Mouse (Mus musculus) urinary bladder, postnatal 10 days (tissue): ENCODE measurements around the gene Pcbp3.
"Not testable (repeated sequence)": the region's sequence is repeated elsewhere in the genome, so short reads cannot be mapped to it uniquely, and the experiment has no call there.

ENCODE experiments used
- DNase-seq: peaks from one replicate; pipeline ENCODE4 v3.0.0; 2022; ENCODE audit warnings: low spot score

The Pcbp3 gene

DNA sequence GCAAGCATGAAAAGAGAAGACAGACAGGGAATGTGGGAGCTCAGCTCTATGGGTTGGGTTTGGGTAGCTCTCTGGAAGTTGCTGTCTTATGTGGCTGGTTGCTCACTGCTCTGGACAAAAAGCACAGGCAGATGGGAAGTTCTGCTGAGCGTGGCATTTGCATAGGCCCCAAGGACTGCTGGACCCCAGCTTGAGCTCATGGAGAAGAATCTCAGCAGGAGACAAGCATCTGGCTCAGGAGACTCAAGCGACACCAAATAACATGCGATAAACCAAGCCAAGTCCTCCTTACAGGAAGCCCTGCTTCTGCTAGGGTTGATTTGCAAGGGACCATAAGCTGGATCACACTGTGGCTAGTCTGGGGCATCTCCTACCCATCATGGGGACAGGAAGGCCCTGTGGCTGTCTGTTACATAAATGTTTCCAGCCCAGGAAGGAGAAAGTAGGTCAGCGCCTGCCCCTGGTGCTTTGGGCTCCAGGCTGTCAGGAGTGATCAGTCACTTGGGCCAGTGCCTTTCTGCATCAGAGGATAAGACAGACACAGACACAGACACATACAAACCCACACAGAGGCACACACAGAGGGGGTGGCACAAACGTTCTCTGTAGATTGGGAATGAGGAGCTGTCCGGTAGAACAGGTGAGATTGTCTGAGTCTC is 159.7 kb downstream of the Pcbp3 start:
- DNase-seq: no peak

DNA sequence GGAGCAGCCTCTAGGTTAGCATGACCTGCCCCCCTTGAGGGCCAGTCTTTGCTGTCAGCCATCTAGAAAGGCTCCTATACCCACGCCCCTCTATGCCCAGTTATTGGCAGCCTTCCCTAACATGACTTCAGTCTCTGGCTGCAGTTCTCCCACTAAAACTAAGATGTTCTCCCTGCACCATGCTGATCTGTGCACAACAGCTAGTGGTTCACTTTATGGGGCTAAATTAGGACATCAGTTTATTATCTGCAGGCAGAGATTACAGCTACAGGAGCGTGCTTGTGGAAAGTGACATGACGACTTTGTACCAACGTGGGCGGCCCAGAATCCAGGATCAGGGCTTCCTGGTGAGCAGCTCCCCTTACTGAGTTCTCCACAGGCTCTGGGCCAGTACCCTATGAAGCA is 160.4 kb downstream of the Pcbp3 start:
- DNase-seq: no peak

DNA sequence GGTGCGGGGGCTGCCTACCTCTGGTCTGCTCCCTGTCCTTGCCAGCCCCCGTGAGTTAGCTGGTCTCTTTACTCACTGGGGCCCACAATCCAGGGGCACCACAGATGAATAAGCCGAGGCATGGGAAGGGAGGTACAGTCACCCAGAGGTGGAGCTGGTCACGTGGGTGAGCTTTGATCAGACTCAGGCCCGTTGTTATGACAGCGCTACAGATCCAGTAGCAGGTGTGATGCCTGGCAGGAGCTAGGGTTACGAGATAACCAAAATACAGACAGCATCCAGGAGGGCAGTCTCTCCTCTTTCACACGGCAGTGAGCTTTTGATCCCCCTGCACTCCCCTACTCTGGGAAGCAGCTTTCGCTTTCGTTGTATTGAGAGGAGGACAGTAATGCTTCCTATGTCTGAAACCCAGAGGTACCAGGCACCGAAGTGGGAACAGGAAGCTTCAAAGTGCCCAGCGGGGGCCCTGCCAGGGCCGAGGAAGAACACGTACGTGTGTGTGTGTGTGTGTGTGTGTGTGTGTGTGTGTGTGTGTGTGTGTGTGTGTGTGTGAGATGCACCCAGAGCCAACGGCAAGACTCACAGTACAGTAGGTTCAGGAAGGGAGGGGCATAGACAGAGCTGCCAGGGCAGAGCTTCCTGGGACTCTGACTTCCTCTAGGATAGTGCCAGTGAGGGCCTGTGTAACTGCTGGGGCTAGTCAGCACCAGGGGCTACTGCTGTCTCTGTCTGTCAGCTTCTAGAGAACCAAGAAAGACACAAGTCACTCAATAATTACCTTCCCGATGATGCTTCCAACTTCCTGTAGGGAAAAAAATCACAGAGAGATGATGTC is 162.7 kb downstream of the Pcbp3 start:
- no peak for DNase-seq

DNA sequence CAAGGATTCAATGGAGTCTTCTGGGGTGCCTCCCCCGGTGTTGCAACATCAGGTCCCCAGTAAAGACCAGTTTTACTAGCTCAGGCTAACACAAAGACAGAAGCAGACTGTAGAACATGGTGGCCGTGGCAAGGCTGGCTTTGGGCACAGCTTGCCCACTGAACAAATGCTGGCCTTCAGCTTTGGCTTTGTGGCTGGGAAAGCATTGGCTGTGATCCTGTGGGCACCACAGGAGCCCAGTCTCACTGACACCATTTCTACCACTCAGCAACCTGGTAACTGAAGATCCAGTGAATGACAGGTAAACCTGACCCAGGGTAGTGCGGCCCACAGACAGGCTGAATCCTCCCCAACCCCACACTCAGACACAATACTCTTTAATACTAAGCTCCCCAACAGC is 167.6 kb downstream of the Pcbp3 start:
- DNase-seq: no peak

DNA sequence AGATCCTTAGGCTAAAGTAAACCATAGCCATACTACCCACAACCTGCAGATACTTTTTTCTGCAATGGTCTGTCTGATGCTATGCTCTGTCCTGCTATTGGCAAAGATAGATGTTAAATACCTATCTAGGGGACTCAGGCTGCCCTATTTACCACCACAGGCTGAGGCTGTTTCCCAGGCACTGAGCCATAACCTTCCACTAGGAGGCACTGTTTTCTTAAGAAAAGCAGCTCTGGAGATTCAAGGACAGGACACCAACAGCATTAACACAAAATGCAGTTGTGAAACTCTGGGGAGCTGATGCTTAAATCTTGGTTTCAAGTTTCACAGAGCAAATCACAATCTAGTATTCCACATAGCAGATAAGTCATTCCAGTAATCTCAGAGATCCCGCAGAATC is 170.2 kb downstream of the Pcbp3 start:
- no peak for DNase-seq

DNA sequence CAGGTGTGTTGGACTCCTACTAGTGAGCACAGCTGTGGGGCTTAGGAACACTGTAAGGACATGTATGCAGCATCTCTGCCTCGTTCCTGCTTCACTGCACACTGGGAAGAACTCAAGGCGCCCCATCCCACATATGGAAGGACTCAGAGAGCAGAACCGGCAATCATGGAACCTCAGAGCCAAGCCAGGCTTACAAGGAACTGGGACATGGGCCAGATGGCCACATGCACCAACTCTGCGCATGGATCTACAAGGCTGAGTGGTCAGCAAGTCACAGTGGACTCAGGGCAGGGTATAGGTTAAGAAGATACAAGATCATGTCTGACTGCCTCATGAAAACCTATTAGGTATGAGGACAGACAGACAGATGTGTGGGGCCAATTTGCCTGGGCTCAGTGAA is 171.8 kb downstream of the Pcbp3 start:
- DNase-seq: no peak

DNA sequence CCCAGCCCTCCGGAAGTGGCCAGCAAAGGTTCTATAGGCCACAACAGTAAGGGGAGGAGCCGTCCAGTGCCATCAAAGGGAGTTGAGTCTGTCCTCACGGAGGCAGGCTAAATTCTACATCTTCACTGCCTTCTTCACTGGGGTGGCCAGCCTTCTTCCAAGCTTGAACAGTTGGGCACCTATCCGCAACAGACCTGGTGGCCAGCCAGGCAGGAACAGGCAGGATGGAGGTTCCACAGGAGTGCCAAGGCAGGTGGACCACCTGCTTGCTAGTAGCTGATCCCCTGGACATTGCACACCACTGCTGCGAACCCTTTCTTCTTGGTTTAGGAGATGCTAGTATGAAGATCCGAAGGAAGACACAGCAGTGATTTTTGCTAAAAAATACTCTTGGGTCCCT is 176.4 kb downstream of the Pcbp3 start:
- DNase-seq: no peak

DNA sequence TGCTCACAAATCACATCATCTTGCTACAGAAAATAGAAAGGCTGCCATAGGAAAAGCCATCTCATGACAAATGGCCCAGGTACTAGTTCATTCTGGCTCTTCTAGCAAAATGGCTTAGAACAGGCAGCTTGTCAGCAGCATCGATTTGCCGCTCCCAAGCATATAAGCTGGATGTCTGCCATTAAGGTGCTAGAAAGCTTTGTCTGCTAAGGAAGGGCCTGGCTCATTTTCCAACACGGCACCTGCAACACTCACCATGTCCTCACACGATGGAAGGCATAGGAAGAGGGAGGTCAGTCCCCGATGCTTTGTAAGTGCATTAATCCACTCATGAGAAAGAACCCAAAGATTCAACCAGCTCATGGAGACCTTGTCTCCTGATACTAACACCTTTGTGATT is 182.5 kb downstream of the Pcbp3 start:
- no peak for DNase-seq

DNA sequence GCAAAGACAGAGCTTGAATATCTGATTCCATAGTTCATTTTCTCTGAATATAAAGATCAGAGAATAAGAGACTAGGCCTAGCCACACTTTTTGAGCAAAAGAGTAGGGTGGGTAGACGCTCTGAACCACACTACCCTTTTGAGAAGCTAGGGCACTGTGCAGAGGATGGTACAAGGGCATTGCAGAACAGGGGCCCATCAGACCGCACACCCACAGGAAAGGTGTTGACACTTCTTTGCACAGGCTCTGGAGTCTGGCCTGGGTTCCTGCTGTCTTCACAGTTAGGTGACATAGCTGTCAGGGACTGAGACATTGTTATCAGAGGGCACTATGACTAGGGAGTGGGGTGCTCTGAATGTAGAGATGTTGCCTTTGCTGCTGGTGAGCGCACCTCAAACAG is 190.1 kb downstream of the Pcbp3 start:
- DNase-seq: no peak

DNA sequence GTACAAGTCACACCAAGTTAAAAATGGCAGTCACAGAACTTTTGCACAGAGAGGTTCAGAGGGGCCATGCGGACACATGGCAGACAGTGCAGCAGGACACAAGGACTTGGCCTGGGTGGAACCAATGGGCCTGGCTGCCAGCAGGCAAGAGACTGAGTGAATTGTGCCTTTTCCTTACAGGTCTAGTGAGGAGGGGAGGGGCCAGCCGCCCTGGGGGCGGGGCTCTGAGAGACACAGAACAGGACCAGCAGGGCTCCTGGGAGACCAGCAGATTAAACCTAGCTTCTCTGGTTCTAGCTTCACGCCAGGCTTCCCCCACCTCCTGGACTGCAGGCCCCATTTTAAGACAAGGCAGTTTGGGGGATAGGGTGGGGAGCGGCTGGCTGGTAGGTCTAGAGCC is 190.6 kb downstream of the Pcbp3 start:
- DNase-seq: no peak

DNA sequence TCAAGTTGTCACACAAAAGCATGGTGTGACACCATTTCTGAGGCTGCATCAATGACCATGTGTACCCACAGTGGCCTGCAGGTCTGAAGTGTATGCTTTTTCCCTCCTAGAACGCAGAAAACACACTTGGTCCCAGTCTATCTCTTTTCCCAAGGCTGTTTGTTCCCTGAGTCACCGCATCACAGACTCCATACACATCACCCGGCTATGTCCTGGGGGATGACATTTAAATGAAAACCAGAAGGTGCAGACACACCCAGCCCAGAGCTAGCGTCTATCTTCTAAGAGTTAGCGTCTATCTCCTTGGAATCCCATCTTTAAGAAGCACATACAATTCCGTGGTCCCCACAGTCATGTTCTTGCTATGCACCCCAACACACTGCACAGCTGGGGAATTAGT is 192.1 kb downstream of the Pcbp3 start:
- DNase-seq: no peak

DNA sequence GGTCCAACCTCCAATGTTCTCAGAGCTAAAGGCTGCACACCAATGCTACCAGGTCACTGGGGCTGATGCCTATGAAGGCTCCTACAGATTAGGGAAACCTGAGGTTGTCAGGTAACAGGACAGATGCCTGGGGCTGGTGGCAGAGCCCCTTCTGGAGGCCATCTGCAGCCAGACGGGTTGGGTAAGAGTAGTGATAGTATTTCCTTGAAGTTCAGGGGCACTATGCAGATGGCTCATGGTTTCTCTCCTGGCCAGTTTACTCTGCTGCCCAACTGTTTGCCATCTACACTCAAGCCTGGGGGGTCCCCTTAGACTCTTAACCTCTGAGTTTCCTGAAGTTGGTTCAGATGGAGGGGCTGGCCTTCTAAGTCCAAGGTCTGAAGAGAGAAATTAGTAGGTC is 195.5 kb downstream of the Pcbp3 start:
- peak; percentile 1 for DNase-seq

DNA sequence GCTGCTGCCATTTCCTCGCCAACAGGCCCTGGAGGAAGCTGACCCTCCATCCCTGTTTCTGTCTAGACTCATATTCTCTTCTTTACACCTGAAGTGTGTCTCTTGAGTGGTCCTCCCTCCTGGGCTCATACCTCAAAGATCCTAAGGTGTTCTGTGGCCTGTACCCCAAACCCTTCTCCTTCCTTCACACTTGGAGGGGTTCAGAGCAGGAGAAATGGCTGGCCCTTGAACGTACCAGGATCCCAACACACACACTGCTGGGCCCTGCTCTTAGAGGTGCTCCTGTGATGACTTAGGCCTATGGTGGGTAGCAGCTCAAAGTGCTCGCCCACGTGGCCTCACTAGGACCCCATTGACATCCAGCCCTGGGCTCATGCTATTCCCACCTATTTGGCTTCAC is 196.8 kb downstream of the Pcbp3 start:
- peak; percentile 7 for DNase-seq

DNA sequence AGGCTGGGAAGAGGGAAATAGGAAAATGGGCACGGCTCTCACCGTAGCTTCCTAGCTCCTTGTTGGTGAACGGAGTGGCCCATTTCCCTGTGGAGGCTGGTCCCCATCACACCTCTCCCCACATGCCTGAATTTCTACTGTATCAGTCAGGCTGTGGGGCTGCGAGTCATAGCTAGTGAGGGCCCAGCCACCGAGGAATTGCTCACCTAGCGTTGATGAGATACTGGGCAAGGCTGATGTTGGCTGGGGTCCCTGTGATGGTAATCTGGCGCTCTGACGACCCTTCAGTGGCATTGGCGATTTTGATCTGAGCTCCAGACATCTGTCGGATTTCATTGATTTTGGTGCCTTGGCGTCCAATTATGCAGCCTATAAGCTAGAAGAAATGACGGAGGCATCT is 198.7 kb downstream of the Pcbp3 start:
- peak; percentile 4 for DNase-seq

DNA sequence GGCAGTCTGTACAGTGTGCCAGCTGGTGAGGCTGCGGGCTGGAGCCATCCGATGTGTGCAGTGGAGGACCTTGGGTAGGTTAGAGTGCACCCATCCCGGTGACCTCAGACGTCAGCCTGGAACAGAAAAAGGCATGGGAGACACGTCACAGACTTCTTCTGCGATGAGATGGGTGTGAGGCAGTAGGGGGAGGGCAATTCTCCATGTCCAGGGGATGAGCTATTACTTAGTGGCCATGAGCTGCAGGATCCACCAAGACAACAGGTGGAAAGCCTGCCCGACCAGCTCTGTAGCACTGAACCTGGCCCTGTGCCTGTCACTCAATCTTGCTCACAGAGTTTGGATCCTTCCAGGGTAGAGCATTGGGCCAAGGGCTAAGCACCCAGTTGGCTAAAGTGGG is 199.3 kb downstream of the Pcbp3 start:
- DNase-seq: no peak

DNA sequence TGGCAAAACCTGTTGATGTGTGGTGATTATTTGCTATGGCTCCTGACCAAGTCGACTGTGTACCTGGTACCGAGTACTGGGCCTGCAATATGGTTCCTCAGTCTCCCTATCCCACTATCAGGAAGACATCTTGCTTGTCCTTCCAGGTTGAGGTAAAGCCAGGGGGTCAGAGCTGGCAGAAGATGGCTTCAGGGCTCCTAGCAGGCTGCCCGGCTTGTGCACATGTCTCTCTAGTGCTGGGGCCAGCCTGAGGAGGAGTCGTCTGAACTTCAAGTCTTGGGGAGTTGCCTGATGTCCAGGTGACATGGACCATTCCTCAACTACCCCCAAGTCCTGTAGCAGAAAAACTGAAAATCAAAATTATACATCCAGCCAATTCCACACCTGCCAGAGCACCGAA is 201.8 kb downstream of the Pcbp3 start:
- DNase-seq: no peak

DNA sequence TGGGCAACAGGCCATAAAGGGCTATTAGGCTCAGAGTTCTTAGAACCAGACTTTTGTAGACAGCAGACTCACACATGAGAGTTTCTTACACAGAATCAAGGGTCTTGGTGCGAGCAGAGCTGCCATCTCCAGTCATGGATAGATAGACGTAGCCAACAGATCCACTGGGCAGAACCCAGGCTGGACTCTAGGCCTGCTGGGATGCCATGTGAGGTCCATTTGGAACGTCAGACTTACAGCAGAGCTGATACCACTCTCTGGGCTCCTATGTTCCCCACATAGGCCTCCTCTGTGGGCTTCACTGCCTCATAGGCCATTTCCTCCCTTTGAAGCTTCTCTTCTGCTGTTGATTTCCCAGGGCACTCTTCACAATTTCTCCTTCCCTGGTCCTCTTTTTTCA is 208.0 kb downstream of the Pcbp3 start:
- no peak for DNase-seq

DNA sequence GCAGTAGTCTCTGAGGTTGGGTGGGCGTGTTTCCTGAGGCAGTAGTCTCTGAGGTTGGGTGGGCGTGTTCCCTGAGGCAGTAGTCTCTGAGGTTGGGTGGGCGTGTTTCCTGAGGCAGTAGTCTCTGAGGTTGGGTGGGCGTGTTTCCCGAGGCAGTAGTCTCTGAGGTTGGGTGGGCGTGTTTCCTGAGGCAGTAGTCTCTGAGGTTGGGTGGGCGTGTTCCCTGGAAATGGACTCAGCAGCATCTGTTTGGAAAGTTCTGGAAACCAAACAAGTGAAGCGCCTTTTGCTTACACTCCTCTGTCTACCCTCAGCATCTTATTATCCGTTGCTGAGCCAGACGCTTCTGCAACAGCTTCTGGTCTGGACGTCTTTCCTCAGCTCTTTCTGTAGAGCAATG is 217.4 kb downstream of the Pcbp3 start:
- not testable (repeated sequence) for DNase-seq

DNA sequence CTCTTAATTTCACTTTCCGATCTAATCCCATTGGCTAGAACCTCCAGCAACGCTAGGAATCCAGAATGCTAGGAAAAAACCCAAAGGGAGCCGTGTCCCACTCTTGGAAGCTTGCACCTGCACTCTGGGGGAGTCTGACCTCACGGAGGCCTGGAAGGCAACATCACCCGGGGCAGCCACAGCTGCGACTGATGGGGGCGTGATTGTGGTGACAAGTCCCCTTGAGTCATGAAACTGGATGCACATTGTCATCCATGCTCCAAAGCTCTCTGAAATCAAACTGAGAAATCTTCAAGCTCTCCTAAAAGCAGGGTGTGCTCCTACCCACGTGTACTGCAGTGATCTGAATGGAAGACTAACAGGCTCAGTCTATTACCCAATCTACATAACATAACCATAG is 224.9 kb downstream of the Pcbp3 start:
- no peak for DNase-seq

DNA sequence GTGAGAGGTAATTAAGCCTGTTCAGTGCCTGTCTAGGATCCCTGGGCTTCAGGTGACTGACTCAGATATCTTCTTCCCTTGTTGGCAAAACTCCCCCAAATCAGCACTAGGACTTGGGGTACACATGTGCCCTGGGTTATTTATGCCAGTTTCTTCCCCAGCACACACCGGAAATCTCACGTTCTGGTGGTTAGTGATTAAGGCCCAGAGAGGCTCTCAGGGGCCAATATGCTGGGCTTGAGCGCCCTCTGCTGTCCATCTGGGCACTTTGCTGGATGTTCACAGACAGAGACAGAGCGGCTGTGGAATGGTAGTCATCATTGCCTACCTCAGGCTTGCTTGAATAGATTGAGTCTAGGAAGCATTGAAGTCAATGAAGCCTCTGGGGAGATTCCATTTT is 226.7 kb downstream of the Pcbp3 start:
- DNase-seq: no peak

DNA sequence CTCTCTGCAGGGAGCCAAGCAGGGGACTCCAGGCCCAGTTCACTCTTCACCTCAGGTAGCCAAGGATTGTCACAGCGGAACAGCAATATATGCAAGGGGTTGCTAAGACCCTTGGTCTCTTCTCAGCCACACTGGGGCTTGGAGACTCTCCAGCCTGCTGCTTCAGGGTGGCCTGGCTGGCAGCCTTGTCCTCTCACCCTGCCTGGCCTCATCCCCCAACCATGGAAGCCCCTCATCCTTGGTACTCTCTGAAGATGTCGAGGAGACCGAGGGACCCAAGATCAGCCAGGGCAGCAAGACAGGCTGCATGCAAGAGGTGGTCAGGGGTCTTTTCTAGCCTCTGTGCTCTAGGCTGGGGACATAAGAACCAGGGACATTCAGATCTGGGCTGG is 228.0 kb downstream of the Pcbp3 start:
- DNase-seq: no peak

DNA sequence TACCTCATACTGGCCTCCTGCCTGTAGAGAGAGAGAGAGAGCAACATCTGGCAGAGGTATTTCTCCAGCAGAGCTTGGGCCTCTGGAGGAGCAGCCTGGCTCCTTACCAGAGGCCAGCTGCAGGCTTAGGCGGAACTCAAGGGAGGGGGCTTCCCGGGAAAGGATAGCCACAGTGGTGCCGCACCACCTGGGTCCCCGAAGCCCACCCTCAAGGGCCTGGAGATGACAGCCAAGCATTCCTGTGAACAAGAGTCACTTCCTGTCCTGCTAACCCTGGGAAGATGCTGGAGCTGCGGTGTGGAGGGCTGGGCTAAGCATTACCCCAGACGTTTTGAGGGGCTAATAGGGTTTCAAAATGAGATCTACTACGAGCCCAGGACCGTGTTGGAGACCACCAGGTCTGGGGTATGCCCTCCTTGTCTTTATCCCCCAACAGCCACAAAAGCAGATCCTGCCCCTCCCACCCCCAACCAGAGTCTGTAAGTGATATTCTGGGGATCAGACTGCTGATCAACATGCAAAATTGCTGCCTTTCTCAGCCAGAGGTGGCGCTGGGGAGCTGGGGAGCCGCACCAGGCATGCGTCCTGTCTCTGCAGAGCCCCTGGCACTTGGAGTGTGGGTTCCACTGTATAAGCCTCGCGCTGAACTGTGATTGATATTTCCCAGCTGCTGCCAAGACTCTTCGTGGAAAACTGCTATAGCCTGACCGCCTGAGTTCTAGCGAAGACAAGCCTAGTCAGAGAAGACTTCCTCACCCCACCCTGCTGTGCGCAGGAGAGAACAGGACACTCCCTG is 228.6 kb downstream of the Pcbp3 start:
- DNase-seq: no peak

DNA sequence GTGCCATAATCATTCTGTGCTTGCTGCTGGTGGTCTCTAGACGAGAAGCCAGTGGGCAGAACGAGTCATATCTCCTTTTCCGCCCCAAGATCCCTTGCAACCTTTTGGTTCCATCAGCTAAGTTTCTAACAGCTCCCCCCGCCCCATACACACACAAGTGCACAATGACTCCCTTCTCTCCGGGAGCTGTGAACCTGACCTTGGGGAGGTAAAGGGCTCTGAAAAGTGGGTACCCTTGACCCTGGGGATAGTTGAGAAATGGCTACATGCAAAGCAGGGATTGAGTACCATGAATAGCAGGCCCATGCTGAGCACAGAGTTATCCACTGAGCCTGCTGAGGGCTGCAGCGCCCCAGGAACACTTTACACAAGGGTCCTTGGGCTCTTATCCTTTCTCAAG is 229.3 kb downstream of the Pcbp3 start:
- DNase-seq: no peak
